Comparison of ENCODE assay signal across 31 mouse cellular contexts in the genomic region with DNA sequence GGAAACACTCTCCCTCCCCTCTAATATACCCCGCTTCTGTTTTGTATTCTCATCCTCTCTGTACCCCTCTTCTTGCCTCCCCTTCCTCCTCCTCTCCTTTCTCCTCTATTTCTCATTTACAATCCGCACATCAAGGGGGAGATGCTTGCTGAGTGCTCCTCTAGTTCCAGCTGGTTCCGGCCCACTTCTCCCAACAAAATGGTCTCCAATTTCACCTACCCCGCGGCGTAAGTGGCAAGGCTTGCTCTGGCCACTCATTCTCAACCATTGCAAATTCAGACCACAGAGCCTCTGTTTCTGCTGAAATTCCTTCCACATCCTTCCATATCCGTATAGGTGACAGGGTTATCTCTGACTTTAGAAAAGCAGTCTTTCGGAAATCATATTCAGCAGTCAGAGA. TPM values are rescaled to one million over a fixed set of nuclear protein-coding genes. Genes with fewer than 3 reads are reported as not detected.
DNase-seq lines count a peak whose midpoint lies in the region; ATAC-seq and TF ChIP-seq lines count a peak whose summit lies in the region.
"Had no signal": no experiment of that assay in that cellular context is flagged by ENCODE, and none has a peak within 500 bp of the region (broad histone marks: within the 10 kb centered on the region; RNA-seq: fewer than 3 reads in every experiment).

No protein-coding gene starts in this region.

- H3K4me1 ChIP-seq in kidney, embryonic 15.5 days: peaks cover 18% of the 10 kb centered on the region
- peaks cover 3% of the 10 kb centered on the region; the same call in 1 of the 2 replicates for H3K4me1 ChIP-seq in embryonic fibroblast, embryonic 13.5 days (ENCODE audit: control insufficient read depth, insufficient read depth, low read length)
- H3K4me1 ChIP-seq: midbrain, embryonic 13.5 days had no signal

- TF ChIP-seq CTCF in embryonic fibroblast, embryonic 13.5 days (IDR thresholded peaks at IDR 0.05; ENCODE audit: borderline replicate concordance, insufficient read depth, low read length): no peak

- whole genome bisulfite sequencing in kidney, embryonic 15.5 days: 56% methylated on average over 8 of the region's 8 CpGs

- H3K4me2 ChIP-seq in kidney, embryonic 15.5 days: no peak overlapping the region
- H3K4me2 ChIP-seq: heart, embryonic 13.5 days; midbrain, embryonic 13.5 days had no signal

- no peak for DNase-seq in kidney, postnatal 14 days
- DNase-seq in ES-CJ7 (ENCODE audit: low read depth, low spot score): peak; percentile 32
- peak; percentile 51 for DNase-seq in R1 (ENCODE audit: low read depth, low spot score)
- DNase-seq: adrenal gland, adult 8-10 months; B cell, adult 2 months; cerebellum, adult 11 months; cerebellum, adult 9-10 months; gastrocnemius, adult 2 months; gastrocnemius, postnatal 36 days; heart, postnatal 10 days; kidney, adult 8-10 months; layer of hippocampus, postnatal 36 days; left cerebral cortex, postnatal 4 days; liver; lung, adult 2 months; lung, postnatal 10 days; retina, postnatal 1 day; right cerebral cortex, postnatal 14 days had no signal

- peak; percentile 49 for ATAC-seq in kidney, embryonic 15.5 days (replicated peaks; ENCODE audit: low FRiP score)
- ATAC-seq in cerebellum, adult (ENCODE audit: insufficient number of reproducible peaks, low FRiP score, low TSS enrichment): no peak
- ATAC-seq: activated CD4-positive, CD25-positive, alpha-beta regulatory T cell, adult 4 months; forebrain, embryonic 16.5 days; hindbrain, embryonic 16.5 days; intestine, embryonic 16.5 days; midbrain, embryonic 13.5 days had no signal

- H3K9me3 ChIP-seq in kidney, embryonic 15.5 days (replicated peaks): no peaks in the 10 kb centered on the region
- H3K9me3 ChIP-seq: heart, embryonic 13.5 days; hindbrain, embryonic 10.5 days; midbrain, embryonic 13.5 days had no signal

- no peak overlapping the region for H3K27ac ChIP-seq in kidney, embryonic 15.5 days
- H3K27ac ChIP-seq in embryonic fibroblast, embryonic 13.5 days (ENCODE audit: insufficient read depth, low read length): peak overlapping the region; percentile 69; the same call in 1 of the 2 replicates
- H3K27ac ChIP-seq: gastrocnemius, adult 2 months; heart, embryonic 13.5 days; hindbrain, embryonic 10.5 days; liver, embryonic 14.5 days; macrophage; midbrain, embryonic 13.5 days had no signal

- H3K4me3 ChIP-seq in kidney, embryonic 15.5 days (replicated peaks): no peak overlapping the region
- no peak overlapping the region for H3K4me3 ChIP-seq in embryonic fibroblast, embryonic 13.5 days (ENCODE audit: insufficient read depth, low read length)
- H3K4me3 ChIP-seq: erythroblast, embryonic 14.5 days; gastrocnemius, adult 2 months; heart, embryonic 13.5 days; hindbrain, embryonic 10.5 days; midbrain, embryonic 13.5 days had no signal

- H3K27me3 ChIP-seq in kidney, embryonic 15.5 days: no peaks in the 10 kb centered on the region
- H3K27me3 ChIP-seq: midbrain, embryonic 13.5 days had no signal

- no peak for TF ChIP-seq POLR2A in embryonic fibroblast, embryonic 13.5 days (IDR thresholded peaks at IDR 0.05; ENCODE audit: low read depth, low read length)

- no peaks in the 10 kb centered on the region for H3K36me3 ChIP-seq in kidney, embryonic 15.5 days
- H3K36me3 ChIP-seq: heart, embryonic 13.5 days; hindbrain, embryonic 10.5 days; midbrain, embryonic 13.5 days had no signal

- no peak overlapping the region for H3K9ac ChIP-seq in kidney, embryonic 15.5 days
- H3K9ac ChIP-seq: heart, embryonic 13.5 days; liver, embryonic 14.5 days; midbrain, embryonic 13.5 days had no signal

RNA-seq across cellular contexts. Expression of gene Rai14, which starts 20.8 kb away (rescaled TPM):
- 66.4 and 67.8 TPM in 2 replicates for polyA plus RNA-seq in kidney, embryonic 15.5 days (2015; fragmentation: Nextera tagmentation; extraction: Ambion mirVana)
- 134 and 136 TPM in 2 replicates for polyA plus RNA-seq in embryonic fibroblast, embryonic 13.5 days (2011; ENCODE audit: insufficient read length, low read depth, missing spikeins)
- polyA plus RNA-seq: erythroblast, embryonic 14.5 days had no signal
